Mouse (Mus musculus) megakaryocyte, embryonic 14.5 days (primary cell): ENCODE measurements at regions not wholly inside any gene's neighbourhood (a gene's known extent, or its start where the extent isn't known, plus 50 kb on each side); places are given as distances from the start of the nearest gene placed in this dataset.

ENCODE experiments used
- FLI1 ChIP-seq: IDR thresholded peaks from 2 replicates; pipeline ENCODE4 v1.6.1; 2012; ENCODE audit warnings: low read length, inconsistent platforms, mixed read lengths
- GATA1 ChIP-seq: IDR thresholded peaks from 3 replicates; pipeline ENCODE4 v1.6.1; 2012; ENCODE audit warnings: mixed read lengths, low read length, inconsistent platforms, borderline replicate concordance

GRCm38 (mm10) chr8:49361443-49361842, 517.7 kb upstream of the Tenm3 start:
- TF ChIP-seq FLI1 = no peak
- no peak for TF ChIP-seq GATA1
